Mouse (Mus musculus): ENCODE results near the gene Mobp. TPM values are rescaled to one million over a fixed set of nuclear protein-coding genes. Genes with fewer than 3 reads are reported as not detected.

The Mobp gene
- polyA plus RNA-seq, 1 experiment from 2014 or later = 0.18 TPM

DNA sequence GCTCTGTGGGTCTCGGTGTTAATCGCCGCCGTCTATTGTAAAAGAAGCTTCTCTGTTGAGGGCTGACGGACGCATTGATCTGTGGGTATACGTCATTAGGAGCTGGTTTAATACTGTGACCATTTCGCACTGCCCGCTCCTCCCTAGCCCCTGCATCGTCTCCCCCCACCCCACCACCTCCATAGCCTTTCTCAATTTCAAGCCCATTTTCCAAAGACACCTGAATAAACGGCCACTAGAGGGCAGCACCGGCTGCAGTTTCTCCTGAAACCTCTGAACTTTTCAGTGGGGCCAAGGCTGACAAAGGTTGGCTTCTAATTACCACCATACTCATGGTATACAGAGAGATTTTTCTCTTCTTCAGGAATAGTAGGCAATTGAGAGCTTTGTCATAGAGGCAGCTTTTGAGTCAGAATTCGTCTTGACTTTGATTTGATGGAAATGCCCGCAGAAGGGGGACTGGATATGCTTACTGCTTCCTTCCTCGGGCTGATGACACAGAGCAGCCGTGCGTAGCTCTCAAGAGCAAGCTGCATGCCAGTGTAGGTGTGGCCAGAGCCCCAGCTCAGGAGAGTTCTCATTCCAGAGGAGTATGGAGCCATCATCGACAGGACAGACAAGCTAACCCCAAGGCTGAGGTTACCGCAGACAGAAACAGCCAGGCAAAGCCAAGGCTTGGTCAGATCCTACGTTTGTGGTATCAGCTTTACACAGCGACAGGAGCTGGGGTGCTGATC is 42.0 kb downstream of the Mobp start:
- Histone ChIP-seq H3K9ac (no peak overlapping the region), H3K36me3 (no peaks in the 10 kb centered on the region), H3K4me1 (peaks cover 3% of the 10 kb centered on the region; the same call in 1 of the 2 replicates), H3K4me3 (peak overlapping the region; percentile 38), H3K4me2 (peak overlapping the region; percentile 46), H3K27ac (no peak overlapping the region), H3K9me3 (no peaks in the 10 kb centered on the region), H3K27me3 (0 out of 2 replicates have a peak, but pooled peaks cover 8% of the 10 kb centered on the region)
- 0 out of 2 replicates have a peak, but pooled peaks have one; percentile 19 for ATAC-seq (ENCODE audit: insufficient number of reproducible peaks, low FRiP score, low TSS enrichment, low read depth)
- WGBS = 31% methylated on average over 21 of the region's 21 CpGs

DNA sequence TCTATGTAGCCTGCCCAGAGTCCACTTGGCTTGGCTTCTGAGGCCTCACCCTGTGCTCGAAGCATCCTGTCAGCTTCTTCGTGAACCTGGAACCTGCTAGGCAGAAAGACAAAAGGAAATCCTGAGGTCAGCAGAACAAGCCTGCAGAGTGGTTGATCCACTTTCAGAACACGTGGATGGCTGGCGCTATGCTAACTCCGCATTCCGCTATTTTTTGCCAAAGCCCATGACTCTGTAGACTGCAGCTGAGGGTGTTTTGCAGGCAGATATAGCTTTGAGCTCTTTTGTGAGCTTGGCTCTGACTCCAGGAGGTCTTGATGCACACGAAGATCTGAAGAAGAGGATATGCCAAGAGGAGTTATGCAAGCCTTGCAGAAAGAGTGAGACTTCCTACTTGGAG is 43.2 kb downstream of the Mobp start:
- Histone ChIP-seq H3K9me3 (0 out of 2 replicates have a peak, but pooled peaks cover 5% of the 10 kb centered on the region), H3K4me1 (peaks cover 3% of the 10 kb centered on the region; the same call in 1 of the 2 replicates), H3K4me2 (no peak overlapping the region), H3K27ac (no peak overlapping the region), H3K9ac (no peak overlapping the region), H3K4me3 (no peak overlapping the region), H3K27me3 (0 out of 2 replicates have a peak, but pooled peaks cover 8% of the 10 kb centered on the region), H3K36me3 (no peaks in the 10 kb centered on the region)
- 70% methylated on average over 7 of the region's 7 CpGs for WGBS
- ATAC-seq (ENCODE audit: insufficient number of reproducible peaks, low FRiP score, low TSS enrichment, low read depth) = no peak

DNA sequence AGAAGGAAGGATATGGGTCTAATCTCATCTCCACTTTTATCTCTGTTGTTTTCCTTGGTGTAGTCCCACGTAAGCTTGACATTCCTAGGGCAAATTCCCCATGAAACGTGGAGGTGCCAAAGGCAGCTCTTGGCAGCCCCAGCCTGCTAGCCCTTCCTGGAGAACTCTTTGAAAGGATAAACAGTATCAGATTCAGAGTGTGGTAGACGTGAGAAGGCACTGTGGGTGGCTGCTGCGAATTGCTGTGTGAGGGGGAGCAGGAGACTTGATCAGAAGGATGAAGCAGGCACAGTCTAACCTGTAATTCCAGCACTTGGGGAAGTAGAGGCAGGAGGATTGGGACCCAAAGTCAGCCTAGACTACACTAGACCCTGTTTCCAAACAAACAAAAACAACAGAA is 51.4 kb downstream of the Mobp start:
- no peaks in the 10 kb centered on the region for H3K36me3 ChIP-seq
- WGBS = 44% methylated on average over 4 of the region's 4 CpGs
- no peaks in the 10 kb centered on the region for H3K4me1 ChIP-seq
- H3K27ac ChIP-seq = no peak overlapping the region
- no peak overlapping the region for H3K9ac ChIP-seq
- no peak for ATAC-seq (ENCODE audit: insufficient number of reproducible peaks, low FRiP score, low TSS enrichment, low read depth)
- H3K4me2 ChIP-seq = no peak overlapping the region
- H3K4me3 ChIP-seq = no peak overlapping the region
- 0 out of 2 replicates have a peak, but pooled peaks cover 5% of the 10 kb centered on the region for H3K9me3 ChIP-seq
- peaks cover 8% of the 10 kb centered on the region; the same call in 1 of the 2 replicates for H3K27me3 ChIP-seq

DNA sequence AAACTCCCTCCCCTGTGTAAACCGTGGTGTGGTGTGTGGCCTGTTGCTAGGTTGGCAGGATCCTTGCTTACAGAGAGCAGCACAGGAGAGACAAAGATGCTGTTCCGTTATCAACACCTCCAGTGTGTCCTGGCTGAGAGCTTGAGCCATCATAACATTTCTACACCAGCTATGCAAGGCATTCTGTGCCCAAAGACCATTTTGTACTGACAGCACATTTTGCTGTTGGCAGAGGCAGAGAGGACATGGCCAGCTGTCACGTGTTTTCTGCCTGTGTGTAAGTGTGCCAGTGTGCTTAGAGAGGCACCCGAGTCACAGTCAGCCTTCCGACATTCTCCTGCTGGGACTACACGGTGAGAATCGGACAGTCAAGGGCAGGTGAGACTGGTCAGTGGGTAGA is 52.2 kb downstream of the Mobp start:
- no peak overlapping the region for H3K9ac ChIP-seq
- H3K4me1 ChIP-seq = peaks cover 4% of the 10 kb centered on the region; the same call in 1 of the 2 replicates
- H3K4me2 ChIP-seq = no peak overlapping the region
- no peaks in the 10 kb centered on the region for H3K36me3 ChIP-seq
- 0 out of 2 replicates have a peak, but pooled peaks cover 5% of the 10 kb centered on the region for H3K9me3 ChIP-seq
- H3K27me3 ChIP-seq = peaks cover 8% of the 10 kb centered on the region; the same call in 1 of the 2 replicates
- no peak for ATAC-seq (ENCODE audit: insufficient number of reproducible peaks, low FRiP score, low TSS enrichment, low read depth)
- no peak overlapping the region for H3K27ac ChIP-seq
- no peak overlapping the region for H3K4me3 ChIP-seq
- WGBS = 82% methylated on average over 7 of the region's 7 CpGs

DNA sequence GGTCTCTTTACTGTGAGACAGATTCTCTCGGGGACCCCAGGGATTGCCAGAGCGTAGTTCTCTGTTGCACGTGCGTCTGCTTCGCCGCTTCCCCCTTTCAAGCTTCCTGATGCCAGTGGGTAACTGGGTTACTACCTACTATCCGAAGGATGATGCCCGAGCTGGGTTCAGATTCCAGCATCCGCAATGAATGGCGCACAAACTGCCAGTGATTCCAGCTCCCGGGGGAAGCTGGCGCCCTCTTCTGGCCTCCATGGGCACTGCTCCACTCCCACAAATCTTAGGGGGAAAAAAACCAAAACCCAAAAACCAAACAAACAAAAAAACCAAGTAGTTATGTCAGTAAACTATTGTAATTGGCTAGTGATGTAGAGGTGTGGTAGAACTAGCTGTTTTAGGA is 53.2 kb downstream of the Mobp start:
- Histone ChIP-seq H3K27me3 (peaks cover 8% of the 10 kb centered on the region; the same call in 1 of the 2 replicates), H3K36me3 (no peaks in the 10 kb centered on the region), H3K27ac (no peak overlapping the region), H3K4me1 (peaks cover 11% of the 10 kb centered on the region; the same call in 1 of the 2 replicates), H3K9me3 (no peaks in the 10 kb centered on the region), H3K4me3 (no peak overlapping the region), H3K9ac (no peak overlapping the region), H3K4me2 (no peak overlapping the region)
- ATAC-seq (ENCODE audit: insufficient number of reproducible peaks, low FRiP score, low TSS enrichment, low read depth) = no peak
- WGBS = 34% methylated on average over 12 of the region's 12 CpGs

DNA sequence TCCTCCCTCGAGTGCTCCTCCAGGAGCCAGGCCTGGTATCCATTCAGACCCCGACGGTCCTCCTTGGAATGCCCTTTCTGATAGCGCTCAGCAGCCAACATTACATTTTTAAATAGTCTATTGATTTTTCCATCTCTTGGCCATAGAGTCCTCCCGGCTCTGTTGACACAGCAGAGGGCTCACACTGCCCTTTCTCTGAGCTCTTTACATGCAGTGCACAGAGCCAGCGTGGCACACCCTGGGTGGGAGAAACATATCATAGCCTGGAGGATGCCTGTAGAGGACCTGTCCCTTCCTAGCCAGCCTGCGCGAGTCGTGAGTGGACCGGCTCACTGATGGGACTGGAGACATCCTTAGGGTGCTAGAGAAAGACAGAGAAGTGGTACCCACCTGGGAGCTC is 54.4 kb downstream of the Mobp start:
- 89% methylated on average over 10 of the region's 10 CpGs for WGBS
- Histone ChIP-seq H3K4me1 (peaks cover 11% of the 10 kb centered on the region; the same call in 1 of the 2 replicates), H3K9ac (no peak overlapping the region), H3K4me3 (no peak overlapping the region), H3K4me2 (no peak overlapping the region), H3K27ac (no peak overlapping the region), H3K27me3 (peaks cover 8% of the 10 kb centered on the region; the same call in 1 of the 2 replicates), H3K9me3 (no peaks in the 10 kb centered on the region), H3K36me3 (no peaks in the 10 kb centered on the region)
- ATAC-seq (ENCODE audit: insufficient number of reproducible peaks, low FRiP score, low TSS enrichment, low read depth) = no peak

DNA sequence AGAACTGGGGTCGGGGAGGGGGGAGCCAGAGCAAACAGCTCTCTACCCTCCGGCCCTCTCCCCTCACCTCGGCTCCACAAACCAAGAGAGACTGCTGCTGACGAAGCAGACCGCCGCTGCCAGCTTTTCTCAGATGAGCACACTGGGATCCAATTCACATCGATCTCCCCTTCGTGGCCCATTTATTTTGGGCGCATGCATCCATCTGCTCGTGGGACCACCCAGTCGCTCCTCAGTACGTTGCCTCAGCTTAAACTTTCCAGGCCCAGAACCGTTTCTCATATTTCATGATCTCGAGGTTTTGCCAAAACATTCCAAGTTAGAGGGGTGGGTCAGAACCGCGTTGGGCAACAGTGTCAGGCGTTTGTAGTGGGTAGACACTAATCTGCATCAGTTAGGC is 57.4 kb downstream of the Mobp start:
- H3K4me3 ChIP-seq = no peak overlapping the region
- 0 out of 2 replicates have a peak overlapping the region, but pooled peaks have one; percentile 3 for H3K27ac ChIP-seq
- H3K4me2 ChIP-seq = no peak overlapping the region
- H3K27me3 ChIP-seq = peaks cover 4% of the 10 kb centered on the region; the same call in 1 of the 2 replicates
- WGBS = 45% methylated on average over 17 of the region's 17 CpGs
- H3K4me1 ChIP-seq = peaks cover 11% of the 10 kb centered on the region; the same call in 1 of the 2 replicates
- no peaks in the 10 kb centered on the region for H3K36me3 ChIP-seq
- ATAC-seq (ENCODE audit: insufficient number of reproducible peaks, low FRiP score, low TSS enrichment, low read depth) = peak; percentile 26; the same call in 1 of the 2 replicates
- H3K9me3 ChIP-seq = no peaks in the 10 kb centered on the region
- H3K9ac ChIP-seq = no peak overlapping the region

DNA sequence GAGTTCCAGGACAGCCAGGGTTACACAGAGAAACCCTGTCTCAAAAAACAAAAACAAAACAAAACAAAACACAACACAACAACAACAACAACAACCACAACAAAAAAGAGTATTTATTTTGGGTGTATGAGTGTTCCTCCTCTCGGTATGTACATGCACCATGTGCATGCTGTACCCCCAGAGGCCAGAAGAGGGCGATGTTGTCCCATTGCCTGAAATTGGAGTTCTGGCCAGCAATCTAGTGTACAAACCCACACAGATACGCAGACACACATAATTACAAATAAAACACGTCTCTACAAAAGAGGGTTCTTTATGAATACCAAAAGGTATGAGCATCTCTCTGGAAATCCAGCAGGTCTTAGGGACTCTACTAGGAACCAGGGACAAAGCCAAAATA is 60.6 kb downstream of the Mobp start:
- H3K27ac ChIP-seq = no peak overlapping the region
- H3K9ac ChIP-seq = no peak overlapping the region
- WGBS = 79% methylated on average over 4 of the region's 4 CpGs
- H3K36me3 ChIP-seq = no peaks in the 10 kb centered on the region
- H3K4me1 ChIP-seq = peaks cover 11% of the 10 kb centered on the region; the same call in 1 of the 2 replicates
- no peak overlapping the region for H3K4me2 ChIP-seq
- H3K27me3 ChIP-seq = no peaks in the 10 kb centered on the region
- ATAC-seq (ENCODE audit: insufficient number of reproducible peaks, low FRiP score, low TSS enrichment, low read depth) = no peak
- H3K9me3 ChIP-seq = no peaks in the 10 kb centered on the region
- H3K4me3 ChIP-seq = no peak overlapping the region

DNA sequence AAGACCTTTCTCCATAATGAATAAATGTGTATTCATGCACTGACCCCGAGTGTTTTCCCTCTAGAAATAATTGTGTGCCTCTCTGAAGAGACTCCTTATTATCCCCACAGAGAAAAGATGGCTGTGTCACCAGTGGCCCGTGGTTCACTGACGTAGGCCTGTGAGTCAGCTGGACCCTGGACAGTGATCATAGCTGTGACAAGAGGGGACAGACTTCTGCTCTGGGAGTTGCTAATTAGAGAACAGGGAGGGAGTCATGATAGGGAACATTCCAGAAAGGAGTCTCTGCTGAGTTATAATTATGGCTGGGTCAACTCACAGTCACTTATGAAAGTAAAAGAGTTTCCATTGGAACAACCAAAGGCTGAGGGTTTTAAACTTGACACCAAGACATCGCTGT is 61.4 kb downstream of the Mobp start:
- no peak overlapping the region for H3K9ac ChIP-seq
- no peaks in the 10 kb centered on the region for H3K36me3 ChIP-seq
- no peak overlapping the region for H3K4me2 ChIP-seq
- no peak for ATAC-seq (ENCODE audit: insufficient number of reproducible peaks, low FRiP score, low TSS enrichment, low read depth)
- H3K9me3 ChIP-seq = no peaks in the 10 kb centered on the region
- peaks cover 16% of the 10 kb centered on the region; the same call in 1 of the 2 replicates for H3K4me1 ChIP-seq
- no peaks in the 10 kb centered on the region for H3K27me3 ChIP-seq
- H3K27ac ChIP-seq = no peak overlapping the region
- WGBS = 75% methylated on average over 4 of the region's 4 CpGs
- H3K4me3 ChIP-seq = no peak overlapping the region

DNA sequence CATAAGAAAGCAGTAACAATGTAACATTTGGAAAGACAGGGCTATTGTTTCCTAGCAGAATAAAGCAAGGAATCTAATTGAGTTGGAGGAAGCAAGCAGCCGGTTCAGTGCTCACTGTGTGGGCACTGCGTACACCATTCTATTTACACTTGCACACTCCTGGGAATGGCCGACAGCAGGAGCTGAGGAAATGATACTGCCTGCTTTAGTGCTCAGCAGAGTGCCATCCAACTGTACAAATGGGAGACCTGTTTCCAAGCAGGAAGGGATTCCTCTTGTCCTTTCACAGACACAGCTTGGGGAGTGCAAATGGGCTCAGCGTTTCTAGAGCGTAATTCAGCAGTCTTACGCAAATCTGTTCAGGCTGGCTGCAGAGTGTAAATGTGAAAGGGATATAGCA is 63.4 kb downstream of the Mobp start:
- 0 out of 2 replicates have a peak, but pooled peaks cover 5% of the 10 kb centered on the region for H3K4me1 ChIP-seq
- WGBS = 81% methylated on average over 6 of the region's 6 CpGs
- no peaks in the 10 kb centered on the region for H3K9me3 ChIP-seq
- ATAC-seq (ENCODE audit: insufficient number of reproducible peaks, low FRiP score, low TSS enrichment, low read depth) = no peak
- no peaks in the 10 kb centered on the region for H3K36me3 ChIP-seq
- no peak overlapping the region for H3K4me3 ChIP-seq
- H3K27me3 ChIP-seq = no peaks in the 10 kb centered on the region
- no peak overlapping the region for H3K4me2 ChIP-seq
- no peak overlapping the region for H3K9ac ChIP-seq
- no peak overlapping the region for H3K27ac ChIP-seq

DNA sequence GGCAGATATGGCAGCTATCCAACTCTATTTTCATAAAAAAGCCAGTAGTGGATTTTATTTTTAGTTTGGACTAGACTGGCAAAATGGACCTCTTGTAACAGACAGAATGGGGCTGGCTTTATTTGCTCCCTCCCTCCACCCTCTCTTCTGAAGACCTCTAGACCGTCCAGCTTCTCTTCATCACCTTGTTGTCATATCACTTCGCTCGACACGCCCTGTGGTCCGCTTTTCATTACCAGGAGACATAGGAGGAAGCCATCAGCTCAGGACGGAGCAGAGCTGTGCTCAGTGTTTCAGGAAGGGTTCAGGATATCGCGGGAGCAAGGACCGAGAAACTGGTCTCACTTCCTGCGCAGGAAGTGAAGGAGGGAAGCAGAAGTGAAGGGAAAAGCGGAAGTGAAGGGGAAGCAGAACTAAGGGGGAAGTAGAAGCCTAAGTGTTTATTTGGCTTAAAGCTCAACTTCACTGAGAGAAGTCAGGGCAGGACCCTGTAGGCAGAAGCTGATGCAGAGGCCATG is 65.5 kb downstream of the Mobp start:
- no peak overlapping the region for H3K27ac ChIP-seq
- H3K36me3 ChIP-seq = no peaks in the 10 kb centered on the region
- 0 out of 2 replicates have a peak, but pooled peaks cover 5% of the 10 kb centered on the region for H3K4me1 ChIP-seq
- no peaks in the 10 kb centered on the region for H3K27me3 ChIP-seq
- H3K4me2 ChIP-seq = no peak overlapping the region
- H3K4me3 ChIP-seq = no peak overlapping the region
- ATAC-seq (ENCODE audit: insufficient number of reproducible peaks, low FRiP score, low TSS enrichment, low read depth) = no peak
- no peak overlapping the region for H3K9ac ChIP-seq
- H3K9me3 ChIP-seq = no peaks in the 10 kb centered on the region
- whole genome bisulfite sequencing = 80% methylated on average over 11 of the region's 11 CpGs

DNA sequence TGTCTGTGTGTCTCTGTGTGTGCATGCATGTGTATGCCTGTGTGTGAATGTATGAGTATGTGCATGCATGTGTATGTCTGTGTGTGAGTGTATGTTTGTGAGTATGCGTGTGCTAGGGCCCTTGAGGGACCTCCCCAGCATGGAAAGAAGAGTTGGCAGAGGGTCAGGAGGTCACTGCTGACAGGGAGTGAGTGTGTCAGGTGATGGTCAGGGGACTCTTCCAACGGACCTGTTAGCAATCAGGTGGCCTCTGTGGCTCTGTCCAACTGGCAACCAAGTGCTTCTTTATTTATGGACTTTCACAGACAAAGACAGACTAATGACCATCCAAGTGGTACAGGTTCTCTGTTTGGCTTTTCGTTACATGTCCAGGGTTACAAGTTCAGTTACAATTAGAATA is 69.9 kb downstream of the Mobp start:
- 59% methylated on average over 3 of the region's 3 CpGs for WGBS
- ATAC-seq (ENCODE audit: insufficient number of reproducible peaks, low FRiP score, low TSS enrichment, low read depth) = no peak
- H3K36me3 ChIP-seq = no peaks in the 10 kb centered on the region

More for the DNA sequence above, 69.9 kb downstream of the Mobp start:
- Histone ChIP-seq H3K27ac (no peak overlapping the region), H3K9me3 (no peaks in the 10 kb centered on the region), H3K4me3 (no peak overlapping the region), H3K4me2 (no peak overlapping the region), H3K9ac (no peak overlapping the region), H3K27me3 (peaks cover 5% of the 10 kb centered on the region; the same call in 1 of the 2 replicates), H3K4me1 (peaks cover 7% of the 10 kb centered on the region; the same call in 1 of the 2 replicates)

Measured in limb, embryonic 15.5 days (tissue).